Mouse (Mus musculus) CD4-positive helper T cell, adult 2 months (primary cell): Measurements from ENCODE around the gene Ctdsp2.

Experiments used
- DNase-seq: peaks from one replicate; pipeline ENCODE4 v3.0.0-alpha.2; 2012; ENCODE audit warnings: low read depth, missing footprints, low spot score

The Ctdsp2 gene

GRCm38 (mm10) chr10:126962966-126963330 lies 15.6 kb upstream of the Ctdsp2 start:
- no peak for DNase-seq

GRCm38 (mm10) chr10:126963821-126964220 lies 14.7 kb upstream of the Ctdsp2 start:
- no peak for DNase-seq

- no peak for DNase-seq
Measured at GRCm38 (mm10) chr10:126971363-126972050, 7.0 kb upstream of the Ctdsp2 start.

DNA sequence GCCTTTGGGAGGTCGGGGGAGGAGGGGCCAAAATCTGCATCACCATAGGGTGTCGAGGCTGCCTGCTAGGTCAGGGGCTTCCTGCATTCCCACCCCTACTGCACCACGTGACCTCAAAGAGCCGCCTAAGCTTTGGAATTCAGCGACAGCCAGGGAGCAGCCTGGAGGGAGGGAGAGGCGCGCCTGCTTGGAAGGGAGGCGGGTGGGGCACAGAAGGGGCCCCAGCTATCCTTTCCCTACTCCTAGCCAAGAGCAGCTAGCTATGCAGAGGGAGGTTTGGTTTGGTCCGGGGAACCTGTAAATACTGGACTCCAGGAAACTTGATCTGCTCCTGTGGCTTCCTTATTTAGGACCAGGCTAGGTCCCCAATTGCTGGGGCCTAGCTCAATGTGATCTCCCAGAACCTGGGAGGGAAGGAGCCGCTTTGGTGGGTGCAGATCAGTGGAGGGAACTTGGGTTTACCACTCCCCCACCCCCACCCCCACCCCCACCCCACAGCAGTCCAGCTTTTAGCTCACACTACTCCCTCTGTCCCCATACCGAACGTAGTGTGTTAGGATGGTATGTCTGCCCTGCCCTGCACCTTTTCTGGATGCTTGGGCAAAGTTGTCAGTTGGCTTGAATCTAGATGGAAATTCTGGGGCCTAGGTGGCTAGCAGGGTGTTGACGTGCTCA lies 6.3 kb upstream of the Ctdsp2 start:
- no peak for DNase-seq

DNA sequence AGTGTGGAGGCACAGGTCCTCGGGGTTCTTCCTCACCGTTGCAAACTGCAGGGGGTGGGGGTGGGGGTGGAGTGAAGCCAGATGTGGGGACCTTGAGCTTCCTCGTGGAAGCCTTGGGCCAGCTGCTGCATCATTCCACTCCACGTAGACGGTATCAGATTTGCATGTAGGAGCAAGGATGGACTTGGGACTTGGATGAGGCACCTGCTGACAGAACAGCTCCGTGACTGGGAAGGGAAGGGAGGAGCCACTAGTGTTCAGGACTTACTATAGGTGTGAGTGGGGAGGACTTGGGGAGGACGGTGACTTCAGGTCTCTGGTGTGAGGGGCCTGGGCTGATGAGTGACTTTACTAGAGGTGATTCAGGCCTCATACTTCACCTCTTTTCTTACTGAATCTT lies 5.5 kb upstream of the Ctdsp2 start:
- DNase-seq: no peak

- DNase-seq: no peak
Measured at GRCm38 (mm10) chr10:126975706-126976105, 2.8 kb upstream of the Ctdsp2 start.

- no peak for DNase-seq
Measured at GRCm38 (mm10) chr10:126977076-126977475, 1.4 kb upstream of the Ctdsp2 start.

DNA sequence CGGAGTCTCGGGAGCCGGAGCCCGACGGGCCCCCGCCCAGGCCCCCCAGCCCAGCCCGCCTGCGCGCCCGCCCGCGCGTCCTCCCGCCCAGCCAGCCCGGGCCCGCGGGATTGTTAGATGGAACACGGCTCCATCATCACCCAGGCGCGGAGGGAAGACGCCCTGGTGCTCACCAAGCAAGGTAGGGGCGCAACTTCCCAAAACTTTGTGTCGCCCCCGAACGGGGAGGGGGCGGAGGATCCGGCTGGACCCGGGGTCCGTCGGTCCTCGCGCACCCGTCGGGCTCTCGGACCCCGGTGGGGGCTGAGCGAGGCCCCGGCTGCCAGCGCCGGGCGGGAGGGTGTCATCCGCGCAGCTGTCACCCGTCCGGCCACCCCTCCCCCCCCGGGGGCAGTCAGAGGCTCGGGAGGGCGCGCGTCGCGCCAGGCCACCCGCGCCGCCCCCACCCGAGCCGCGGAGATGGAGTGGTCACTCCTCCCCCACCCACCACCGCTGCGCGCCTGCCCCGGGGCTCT lies 661 bp downstream of the Ctdsp2 start:
- peak; percentile 37 for DNase-seq

GRCm38 (mm10) chr10:126979636-126980151 lies 1.2 kb downstream of the Ctdsp2 start:
- DNase-seq: peak; percentile 40

DNA sequence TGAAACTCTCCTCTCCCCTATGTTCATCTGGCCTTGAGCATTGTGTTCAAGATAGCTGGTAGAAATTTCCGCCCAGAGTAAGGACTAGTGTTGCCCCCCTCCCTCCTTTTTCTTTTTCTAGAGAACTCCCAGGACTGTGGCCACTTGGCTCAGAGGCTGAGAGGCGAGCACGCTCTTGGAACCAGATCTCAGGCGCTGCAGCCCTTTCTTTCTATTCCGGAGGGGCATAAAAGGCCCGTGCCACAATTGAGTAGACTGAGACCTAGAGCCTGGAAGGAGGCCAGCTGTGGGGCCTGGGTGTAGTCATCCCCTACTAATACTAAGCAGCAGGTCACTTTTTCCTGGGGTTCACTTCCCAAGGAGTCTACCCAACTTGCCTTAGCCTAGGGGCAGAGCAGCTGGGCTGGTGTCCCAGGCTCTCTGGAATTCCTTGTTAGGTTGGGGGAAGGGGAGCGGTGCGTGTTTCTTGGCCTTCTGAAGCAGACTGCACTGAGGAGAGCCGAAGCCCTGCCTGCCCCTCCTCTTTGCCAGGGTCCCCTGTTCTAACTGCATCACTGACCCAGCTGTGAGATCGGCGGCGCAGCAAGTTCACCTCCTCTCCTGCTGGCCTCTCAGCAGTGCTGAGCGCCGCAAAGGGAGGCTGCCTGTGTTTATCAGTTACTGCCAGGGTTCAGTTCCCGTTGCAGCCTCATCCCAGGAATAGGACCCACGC lies 1.9 kb downstream of the Ctdsp2 start:
- no peak for DNase-seq

GRCm38 (mm10) chr10:126980933-126981530 lies 2.5 kb downstream of the Ctdsp2 start:
- no peak for DNase-seq

GRCm38 (mm10) chr10:126981746-126982145 lies 3.2 kb downstream of the Ctdsp2 start:
- no peak for DNase-seq

GRCm38 (mm10) chr10:126983193-126983725 lies 4.7 kb downstream of the Ctdsp2 start:
- DNase-seq: no peak

GRCm38 (mm10) chr10:126984189-126985004 lies 5.9 kb downstream of the Ctdsp2 start:
- DNase-seq: no peak

DNA sequence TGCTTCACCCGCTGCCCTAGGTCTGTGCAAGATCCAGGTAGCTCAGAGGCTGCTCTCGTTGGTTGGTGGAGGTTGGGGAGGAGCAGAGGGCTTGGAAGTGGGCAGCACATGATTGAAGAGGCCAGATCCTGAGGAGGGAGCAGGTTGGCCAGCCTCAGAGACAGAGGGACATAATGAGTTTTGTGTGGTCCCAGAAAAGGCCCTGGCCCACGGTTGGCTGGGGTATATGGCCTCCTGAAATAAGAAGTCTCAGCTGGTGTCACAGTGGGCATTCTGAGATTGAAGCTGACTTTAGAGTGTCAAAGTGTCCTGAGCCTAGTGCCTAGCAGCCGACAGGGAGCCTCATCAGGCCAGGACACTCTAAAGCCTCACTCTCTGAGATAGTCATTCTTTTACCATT lies 6.6 kb downstream of the Ctdsp2 start:
- no peak for DNase-seq

- no peak for DNase-seq
Measured at GRCm38 (mm10) chr10:126985579-126985978, 7.1 kb downstream of the Ctdsp2 start.

DNA sequence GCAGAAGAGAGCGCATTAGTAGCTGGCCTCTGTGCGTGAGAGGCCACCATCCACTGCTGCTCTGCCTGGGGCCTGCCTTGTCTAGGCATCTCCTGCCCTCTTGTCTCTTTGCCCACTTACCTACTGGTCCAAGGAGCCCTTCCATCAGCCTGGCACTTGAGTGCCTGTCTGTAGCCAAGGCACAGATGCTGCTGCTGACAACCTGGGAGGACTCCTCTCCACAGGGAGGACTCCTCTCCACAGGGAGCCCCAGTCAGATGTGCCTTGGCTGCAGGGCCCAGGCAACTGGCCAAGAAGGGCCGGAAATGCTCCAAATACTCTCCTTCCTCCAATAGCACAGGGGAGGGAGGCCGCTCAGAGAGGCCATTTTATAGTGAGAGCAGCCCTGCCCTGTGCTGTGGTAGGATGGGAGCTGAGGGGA lies 8.0 kb downstream of the Ctdsp2 start:
- DNase-seq: no peak

GRCm38 (mm10) chr10:126987183-126988118 lies 8.9 kb downstream of the Ctdsp2 start:
- DNase-seq: no peak

- no peak for DNase-seq
Measured at GRCm38 (mm10) chr10:126988513-126989165, 10.1 kb downstream of the Ctdsp2 start.
